8 mouse cellular contexts compared by ENCODE assay signal in the genomic region with DNA sequence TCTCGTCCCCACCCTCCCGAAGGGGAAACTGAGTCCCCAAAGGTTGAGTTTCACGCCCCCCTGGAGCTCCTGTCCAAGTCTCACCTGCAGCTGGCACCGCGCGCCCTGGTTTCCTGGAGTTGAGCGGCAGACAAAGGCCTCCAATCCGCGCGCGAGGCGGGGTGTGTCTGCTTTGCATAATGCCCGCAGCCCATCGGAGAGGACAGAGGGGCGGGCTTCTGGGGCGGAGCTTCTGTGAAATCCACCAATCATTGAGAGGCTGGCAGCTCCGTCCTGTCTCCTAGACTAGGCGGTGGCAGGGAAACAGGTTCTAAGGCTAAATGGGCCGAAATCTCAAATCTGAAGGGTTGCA. TPM values are rescaled to one million over a fixed set of nuclear protein-coding genes. Genes with fewer than 3 reads are reported as not detected.
A peak's percentile ranks its signal among the peaks of the same experiment; 100 is the strongest.
DNase-seq lines count a peak whose midpoint lies in the region; ATAC-seq and TF ChIP-seq lines count a peak whose summit lies in the region.

No protein-coding gene starts in this region.

- WGBS in embryonic facial prominence, embryonic 11.5 days = 0% methylated on average over 19 of the region's 19 CpGs
- under 1% methylated on average over 19 of the region's 19 CpGs for WGBS in intestine, postnatal 0 days
- WGBS in midbrain, embryonic 10.5 days = under 1% methylated on average over 19 of the region's 19 CpGs

- DNase-seq in adrenal gland, postnatal 25 days = peak; percentile 96
- DNase-seq in embryonic facial prominence, embryonic 11.5 days (ENCODE audit: low spot score) = peak; percentile 97
- peak; percentile 30 for DNase-seq in gonadal fat pad, adult 2 months (ENCODE audit: low read depth)
- DNase-seq in left cerebral cortex, postnatal 36 days (ENCODE audit: low spot score in 2 of 2) = peak; percentile 85 to 89
- DNase-seq in midbrain, embryonic 10.5 days (ENCODE audit: low spot score) = peak; percentile 96
- DNase-seq in right cerebral cortex, postnatal 36 days (ENCODE audit: low spot score in 2 of 2) = peak; percentile 85 to 88
- peak; percentile 87 to 95 for DNase-seq in urinary bladder, postnatal 4 days (ENCODE audit: low spot score in 2 of 2)

- no peaks in the 10 kb centered on the region for H3K27me3 ChIP-seq in embryonic facial prominence, embryonic 11.5 days (ENCODE audit: control insufficient read depth, insufficient read depth, low read length)
- H3K27me3 ChIP-seq in intestine, postnatal 0 days (replicated peaks; ENCODE audit: control insufficient read depth, insufficient read depth, low read length) = 0 out of 2 replicates have a peak, but pooled peaks cover 3% of the 10 kb centered on the region
- peaks cover 12% of the 10 kb centered on the region; the same call in 1 of the 2 replicates for H3K27me3 ChIP-seq in midbrain, embryonic 10.5 days (ENCODE audit: low read depth, poor library complexity, severe bottlenecking)

- TF ChIP-seq CTCF in intestine, postnatal 0 days (IDR thresholded peaks at IDR 0.05; ENCODE audit: low read depth) = no peak

- H3K4me2 ChIP-seq in embryonic facial prominence, embryonic 11.5 days (ENCODE audit: low read depth, low read length) = peak overlapping the region; percentile 93
- H3K4me2 ChIP-seq in intestine, postnatal 0 days (replicated peaks; ENCODE audit: low read depth) = peak overlapping the region; percentile 91

- peak overlapping the region; percentile 50; the same call in 1 of the 2 replicates for H3K9ac ChIP-seq in embryonic facial prominence, embryonic 11.5 days (replicated peaks; ENCODE audit: low read length)
- H3K9ac ChIP-seq in intestine, postnatal 0 days (ENCODE audit: low read depth, low read length) = no peak overlapping the region

- H3K4me3 ChIP-seq in embryonic facial prominence, embryonic 11.5 days (ENCODE audit: low read depth, low read length) = peak overlapping the region; percentile 57
- peak overlapping the region; percentile 49 for H3K4me3 ChIP-seq in intestine, postnatal 0 days (ENCODE audit: low read depth, low read length)
- peak overlapping the region; percentile 60 for H3K4me3 ChIP-seq in midbrain, embryonic 10.5 days

- ATAC-seq in embryonic facial prominence, embryonic 11.5 days (replicated peaks; ENCODE audit: insufficient number of reproducible peaks, low FRiP score, low TSS enrichment, low read depth) = peak; percentile 90
- peak; percentile 93 for ATAC-seq in intestine, postnatal 0 days

- H3K9me3 ChIP-seq in embryonic facial prominence, embryonic 11.5 days (replicated peaks; ENCODE audit: control insufficient read depth, low read length) = no peaks in the 10 kb centered on the region
- no peaks in the 10 kb centered on the region for H3K9me3 ChIP-seq in intestine, postnatal 0 days (ENCODE audit: control insufficient read depth)
- no peaks in the 10 kb centered on the region for H3K9me3 ChIP-seq in midbrain, embryonic 10.5 days (replicated peaks)

- no peaks in the 10 kb centered on the region for H3K4me1 ChIP-seq in embryonic facial prominence, embryonic 11.5 days (ENCODE audit: control insufficient read depth, insufficient read depth, low read length)
- H3K4me1 ChIP-seq in intestine, postnatal 0 days (replicated peaks; ENCODE audit: control insufficient read depth, insufficient read depth, low read length) = 0 out of 2 replicates have a peak, but pooled peaks cover 2% of the 10 kb centered on the region
- peaks cover 43% of the 10 kb centered on the region for H3K4me1 ChIP-seq in midbrain, embryonic 10.5 days

- no peak overlapping the region for H3K27ac ChIP-seq in embryonic facial prominence, embryonic 11.5 days (replicated peaks; ENCODE audit: low read depth, low read length)
- no peak overlapping the region for H3K27ac ChIP-seq in intestine, postnatal 0 days (ENCODE audit: low read depth, low read length)
- H3K27ac ChIP-seq in midbrain, embryonic 10.5 days (replicated peaks) = peak overlapping the region; percentile 83

- H3K36me3 ChIP-seq in embryonic facial prominence, embryonic 11.5 days (replicated peaks; ENCODE audit: control insufficient read depth, insufficient read depth, low read depth, low read length) = no peaks in the 10 kb centered on the region
- H3K36me3 ChIP-seq in intestine, postnatal 0 days (ENCODE audit: control insufficient read depth, insufficient read depth) = 0 out of 2 replicates have a peak, but pooled peaks cover 2% of the 10 kb centered on the region
- H3K36me3 ChIP-seq in midbrain, embryonic 10.5 days = peaks cover 12% of the 10 kb centered on the region

- intact Hi-C loops in left cerebral cortex, postnatal 36 days (cut with DNase I) = no loop called here

RNA-seq across cellular contexts. Expression of gene Akna, which starts 7.4 kb away (rescaled TPM):
- 2.7 and 3.8 TPM in 2 replicates for total RNA-seq in adrenal gland, postnatal 25 days (2021)
- polyA plus RNA-seq in embryonic facial prominence, embryonic 11.5 days (2014; fragmentation: Nextera tagmentation; extraction: Ambion mirVana) = 5.2 and 6.2 TPM in 2 replicates
- polyA plus RNA-seq in gonadal fat pad, adult 2 months (2012; rRNA removed) = 4.0 and 5.2 TPM in 2 replicates
- polyA plus RNA-seq in intestine, postnatal 0 days (2015; fragmentation: Nextera tagmentation; extraction: Ambion mirVana) = 1.4 and 1.6 TPM in 2 replicates
- total RNA-seq in left cerebral cortex, postnatal 36 days (2021) = 1 to 10 TPM; 2.5 to 4.4 TPM
- 12.8 and 17.3 TPM in 2 replicates for polyA plus RNA-seq in midbrain, embryonic 10.5 days (2016; fragmentation: Nextera tagmentation; extraction: Ambion mirVana)

RNA-seq across cellular contexts. Expression of gene Orm2, which starts 48.3 kb away (rescaled TPM):
- total RNA-seq in adrenal gland, postnatal 25 days (2021) = 3.3 and 6.7 TPM in 2 replicates
- not detected in 2 replicates for polyA plus RNA-seq in embryonic facial prominence, embryonic 11.5 days (2014; fragmentation: Nextera tagmentation; extraction: Ambion mirVana)
- 0.84 and 2.9 TPM in 2 replicates for polyA plus RNA-seq in gonadal fat pad, adult 2 months (2012; rRNA removed)
- polyA plus RNA-seq in intestine, postnatal 0 days (2015; fragmentation: Nextera tagmentation; extraction: Ambion mirVana) = not detected in 2 replicates
- not detected for total RNA-seq in left cerebral cortex, postnatal 36 days (2021)
- not detected in 2 replicates for polyA plus RNA-seq in midbrain, embryonic 10.5 days (2016; fragmentation: Nextera tagmentation; extraction: Ambion mirVana)

RNA-seq across cellular contexts. Expression of gene Orm3, which starts 54.6 kb away (rescaled TPM):
- 9.9 and 10.4 TPM in 2 replicates for total RNA-seq in adrenal gland, postnatal 25 days (2021)
- not detected in 2 replicates for polyA plus RNA-seq in embryonic facial prominence, embryonic 11.5 days (2014; fragmentation: Nextera tagmentation; extraction: Ambion mirVana)
- 1.2 and 1.5 TPM in 2 replicates for polyA plus RNA-seq in gonadal fat pad, adult 2 months (2012; rRNA removed)
- polyA plus RNA-seq in intestine, postnatal 0 days (2015; fragmentation: Nextera tagmentation; extraction: Ambion mirVana) = not detected in 2 replicates
- not detected for total RNA-seq in left cerebral cortex, postnatal 36 days (2021)
- not detected in 2 replicates for polyA plus RNA-seq in midbrain, embryonic 10.5 days (2016; fragmentation: Nextera tagmentation; extraction: Ambion mirVana)

Comparison
In these comparisons a context has a peak if more than half of its experiments do, and no peak if none do; other contexts are left out.
1. DNase-seq: peak in every context shown above with its lines; median percentile 97 in embryonic facial prominence, embryonic 11.5 days; 96 in adrenal gland, postnatal 25 days; 96 in midbrain, embryonic 10.5 days; 91 in urinary bladder, postnatal 4 days; 87 in left cerebral cortex, postnatal 36 days; 86 in right cerebral cortex, postnatal 36 days; 30 in gonadal fat pad, adult 2 months.